Mouse (Mus musculus): ENCODE results near the gene Arrdc3.

- TF ChIP-seq CTCF (IDR thresholded peaks at IDR 0.05; ENCODE audit: low read depth) (no peak), EP300 (IDR thresholded peaks at IDR 0.05; ENCODE audit: low read depth) (peak; percentile 80)
Observed at GRCm38 (mm10) chr13:80885103-80885833, 2.1 kb downstream of the Arrdc3 start.

All from liver, embryonic 14.5 days (tissue).